Mouse (Mus musculus) forebrain, embryonic 12.5 days (tissue): ENCODE measurements around the gene Lman2. TPM values are rescaled to one million over a fixed set of nuclear protein-coding genes. Genes with fewer than 3 reads are reported as not detected.
A peak's percentile ranks its signal among the peaks of the same experiment; 100 is the strongest.

Source experiments
- ATAC-seq: fragments of 200-750 bp; cut with Nextera tagmentation; 2 replicates; pipeline ENCODE4 v1.8.0; 2017; ENCODE audit warnings: moderate TSS enrichment; ENCODE audit not compliant: low FRiP score
- H3K27ac ChIP-seq: fragments of 300-500 bp; sonication (generic); 2 replicates; pipeline ENCODE4 v1.5.1; 2016; ENCODE audit warnings: mild to moderate bottlenecking
- H3K27me3 ChIP-seq: fragments of 300-500 bp; sonication (generic); 2 replicates; pipeline ENCODE4 v1.6.1; 2016; ENCODE audit warnings: mild to moderate bottlenecking
- H3K36me3 ChIP-seq: fragments of 300-500 bp; sonication (generic); replicated peaks from 2 replicates; pipeline ENCODE4 v1.6.1; 2016; ENCODE audit warnings: mild to moderate bottlenecking
- H3K4me1 ChIP-seq: fragments of 300-500 bp; sonication (generic); 2 replicates; pipeline ENCODE4 v1.6.1; 2016
- H3K4me2 ChIP-seq: fragments of 300-500 bp; sonication (generic); 2 replicates; pipeline ENCODE4 v1.6.1; 2016; ENCODE audit warnings: mild to moderate bottlenecking, moderate library complexity
- H3K4me3 ChIP-seq: fragments of 300-500 bp; sonication (generic); replicated peaks from 2 replicates; pipeline ENCODE4 v1.5.1; 2016; ENCODE audit warnings: mild to moderate bottlenecking
- H3K9ac ChIP-seq: fragments of 300-500 bp; sonication (generic); 2 replicates; pipeline ENCODE4 v1.6.1; 2016; ENCODE audit warnings: mild to moderate bottlenecking
- H3K9me3 ChIP-seq: fragments of 300-500 bp; sonication (generic); 2 replicates; pipeline ENCODE4 v1.6.1; 2016
- WGBS: fragments of 180-500 bp; shearing (Covaris S2); methylation state at CpG from one replicate; pipeline ENCODE4 v1.1.7; 2016; 5-methylcytosine and 5-hydroxymethylcytosine counted together
- polyA plus RNA-seq: library from polyadenylated mRNA; unstranded; fragments of >200 nt; fragmentation: Nextera tagmentation; extraction: Ambion mirVana; gene quantifications from 2 replicates; pipeline ENCODE4 v1.2.1, GENCODE M21; 2016

The Lman2 gene
- polyA plus RNA-seq = 82.7 TPM in 2 replicates

DNA sequence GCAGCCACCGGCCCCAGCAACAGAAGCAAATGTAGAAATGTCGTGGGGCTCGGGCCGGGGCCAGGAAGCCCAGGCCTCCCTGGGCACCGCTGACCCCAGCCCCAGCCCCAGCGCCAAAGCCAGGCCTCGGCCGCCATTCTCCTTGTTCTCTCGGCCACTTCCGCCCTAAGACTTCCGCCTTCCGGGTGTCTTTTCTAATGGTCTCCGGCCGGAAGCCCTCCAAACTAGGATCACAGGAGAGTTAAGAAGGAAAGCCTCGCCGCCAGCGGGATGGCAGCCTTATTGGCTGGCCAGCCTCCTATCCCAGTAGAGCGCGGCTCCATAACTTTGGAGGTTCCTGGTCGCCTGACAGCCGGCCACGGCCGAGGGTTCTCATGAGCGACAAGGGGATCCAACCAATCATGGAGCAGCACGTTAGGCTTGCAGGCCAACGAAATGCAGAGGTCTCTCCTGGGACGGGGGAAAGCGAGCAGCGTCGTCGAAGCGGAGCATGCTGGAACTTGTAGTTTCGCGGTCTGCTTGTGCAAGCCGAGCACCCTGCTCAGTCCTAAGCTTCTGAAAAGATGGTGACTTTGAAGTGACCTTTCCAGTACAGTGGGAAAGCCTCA lies at the start of gene Lman2:
TSS of gene Lman2 (minus strand) at position 331 of the 608 bp plus-strand sequence.
- peaks cover 27% of the 10 kb centered on the region for H3K36me3 ChIP-seq
- peak within 1 kb of the TSS; percentile 95 for H3K27ac ChIP-seq
- H3K4me2 ChIP-seq = peak within 1 kb of the TSS; percentile 86
- H3K9me3 ChIP-seq = no peaks in the 10 kb centered on the region
- 0 out of 2 replicates have a peak, but pooled peaks cover 3% of the 10 kb centered on the region for H3K27me3 ChIP-seq
- ATAC-seq = peak; percentile 98
- WGBS = under 1% methylated on average over 34 of the region's 35 CpGs
- peak within 1 kb of the TSS; percentile 81 for H3K4me3 ChIP-seq
- peaks cover 28% of the 10 kb centered on the region for H3K4me1 ChIP-seq
- H3K9ac ChIP-seq = peak within 1 kb of the TSS; percentile 86

GRCm38 (mm10) chr13:55411826-55412225 lies 49.2 kb upstream of the Lman2 start:
- Histone ChIP-seq H3K9ac (no peak overlapping the region), H3K9me3 (no peaks in the 10 kb centered on the region), H3K4me2 (no peak overlapping the region), H3K4me3 (no peak overlapping the region), H3K27me3 (peaks cover 30% of the 10 kb centered on the region), H3K27ac (no peak overlapping the region), H3K4me1 (peaks cover 7% of the 10 kb centered on the region), H3K36me3 (no peaks in the 10 kb centered on the region)
- ATAC-seq = no peak
- 77% methylated on average over 7 of the region's 7 CpGs for WGBS

DNA sequence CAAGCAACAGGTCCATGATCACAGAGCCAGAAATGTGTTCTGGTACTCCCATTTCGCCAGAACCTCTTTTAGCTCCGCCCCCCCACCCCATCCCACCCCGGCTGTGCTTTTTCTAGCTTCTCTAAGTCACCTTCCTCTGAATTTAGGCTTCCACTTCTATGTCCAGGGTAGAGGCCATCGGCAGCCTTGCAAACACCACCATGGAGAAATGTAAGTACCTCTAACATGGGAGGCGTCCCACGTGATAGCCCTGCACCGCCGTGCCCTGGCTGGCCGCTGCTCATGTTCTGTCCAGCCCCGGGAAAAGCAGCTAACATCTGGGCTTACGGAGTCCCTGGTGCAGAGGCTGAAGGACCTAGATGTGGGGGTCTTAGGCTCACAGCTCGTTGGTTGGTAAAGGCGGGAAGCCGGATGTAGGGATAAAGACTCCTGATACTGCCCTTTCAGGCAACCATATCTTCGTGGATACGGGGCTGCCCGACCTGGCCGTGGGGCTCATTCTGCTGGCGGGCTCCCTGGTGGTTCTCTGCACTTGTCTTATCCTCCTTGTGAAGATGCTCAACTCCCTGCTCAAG lies 46.0 kb upstream of the Lman2 start:
- H3K4me3 ChIP-seq = no peak overlapping the region
- H3K9ac ChIP-seq = no peak overlapping the region
- 90% methylated on average over 19 of the region's 19 CpGs for WGBS
- no peak overlapping the region for H3K27ac ChIP-seq
- H3K4me2 ChIP-seq = no peak overlapping the region
- no peak for ATAC-seq
- no peaks in the 10 kb centered on the region for H3K9me3 ChIP-seq
- H3K36me3 ChIP-seq = no peaks in the 10 kb centered on the region
- peaks cover 19% of the 10 kb centered on the region for H3K4me1 ChIP-seq
- H3K27me3 ChIP-seq = peaks cover 16% of the 10 kb centered on the region

- 83% methylated on average over 4 of the region's 4 CpGs for WGBS
- ATAC-seq = no peak
- H3K27ac ChIP-seq = no peak overlapping the region
- no peaks in the 10 kb centered on the region for H3K9me3 ChIP-seq
- no peak overlapping the region for H3K4me2 ChIP-seq
- peaks cover 25% of the 10 kb centered on the region for H3K4me1 ChIP-seq
- H3K9ac ChIP-seq = no peak overlapping the region
- H3K36me3 ChIP-seq = no peaks in the 10 kb centered on the region
- H3K27me3 ChIP-seq = peaks cover 11% of the 10 kb centered on the region; the same call in 1 of the 2 replicates
- no peak overlapping the region for H3K4me3 ChIP-seq
Measured at GRCm38 (mm10) chr13:55407341-55407740, 44.8 kb upstream of the Lman2 start.

GRCm38 (mm10) chr13:55405783-55406390 lies 43.3 kb upstream of the Lman2 start:
- Histone ChIP-seq H3K4me2 (peak overlapping the region; percentile 17; the same call in 1 of the 2 replicates), H3K4me3 (no peak overlapping the region), H3K9me3 (no peaks in the 10 kb centered on the region), H3K27me3 (peaks cover 17% of the 10 kb centered on the region), H3K27ac (peak overlapping the region; percentile 71), H3K4me1 (peaks cover 25% of the 10 kb centered on the region), H3K36me3 (no peaks in the 10 kb centered on the region), H3K9ac (peak overlapping the region; percentile 40; the same call in 1 of the 2 replicates)
- ATAC-seq = peak; percentile 47
- 60% methylated on average over 13 of the region's 13 CpGs for WGBS

- 14% methylated on average over 11 of the region's 11 CpGs for WGBS
- Histone ChIP-seq H3K27ac (peak overlapping the region; percentile 71), H3K9me3 (no peaks in the 10 kb centered on the region), H3K9ac (peak overlapping the region; percentile 40; the same call in 1 of the 2 replicates), H3K27me3 (peaks cover 20% of the 10 kb centered on the region), H3K36me3 (no peaks in the 10 kb centered on the region), H3K4me3 (no peak overlapping the region), H3K4me2 (peak overlapping the region; percentile 17), H3K4me1 (peaks cover 25% of the 10 kb centered on the region)
- ATAC-seq = peak; percentile 92
Measured at GRCm38 (mm10) chr13:55404853-55405782, 42.5 kb upstream of the Lman2 start.

GRCm38 (mm10) chr13:55403935-55404852 lies 41.6 kb upstream of the Lman2 start:
- no peak for ATAC-seq
- WGBS = 61% methylated on average over 15 of the region's 15 CpGs

DNA sequence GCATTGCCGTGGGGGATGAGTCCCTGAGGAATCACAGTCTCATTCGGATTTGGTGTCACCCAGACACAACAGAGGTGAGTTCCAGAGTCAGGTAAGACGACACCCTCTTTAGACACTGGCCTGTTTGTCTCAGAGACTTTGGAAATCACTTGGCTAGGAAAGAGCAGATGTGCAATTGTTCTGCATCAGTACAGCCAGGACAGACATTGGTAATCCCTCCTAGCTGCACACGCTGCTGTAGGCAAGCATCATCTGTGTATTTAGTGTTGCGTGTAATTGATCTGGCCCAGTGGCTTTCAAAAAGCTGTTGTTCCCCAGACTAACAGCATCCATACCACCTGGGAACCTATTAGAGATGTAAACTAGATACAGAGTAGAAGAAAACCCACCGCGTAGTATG lies 40.7 kb upstream of the Lman2 start:
- no peak for ATAC-seq
- peaks cover 25% of the 10 kb centered on the region for H3K4me1 ChIP-seq
- H3K4me2 ChIP-seq = no peak overlapping the region
- no peak overlapping the region for H3K4me3 ChIP-seq
- peaks cover 30% of the 10 kb centered on the region for H3K27me3 ChIP-seq
- H3K9me3 ChIP-seq = no peaks in the 10 kb centered on the region
- no peak overlapping the region for H3K27ac ChIP-seq
- no peaks in the 10 kb centered on the region for H3K36me3 ChIP-seq
- H3K9ac ChIP-seq = no peak overlapping the region
- WGBS = 71% methylated on average over 7 of the region's 7 CpGs

More at GRCm38 (mm10) chr13:55403935-55404852, 41.6 kb upstream of the Lman2 start:
- Histone ChIP-seq H3K9ac (no peak overlapping the region), H3K27me3 (peaks cover 27% of the 10 kb centered on the region), H3K4me2 (no peak overlapping the region), H3K9me3 (no peaks in the 10 kb centered on the region), H3K4me1 (peaks cover 25% of the 10 kb centered on the region), H3K4me3 (no peak overlapping the region), H3K27ac (peak overlapping the region; percentile 59; the same call in 1 of the 2 replicates), H3K36me3 (no peaks in the 10 kb centered on the region)

GRCm38 (mm10) chr13:55400039-55400346 lies 37.4 kb upstream of the Lman2 start:
- Histone ChIP-seq H3K9ac (no peak overlapping the region), H3K9me3 (no peaks in the 10 kb centered on the region), H3K4me2 (no peak overlapping the region), H3K4me1 (peaks cover 15% of the 10 kb centered on the region), H3K27me3 (peaks cover 30% of the 10 kb centered on the region), H3K4me3 (no peak overlapping the region), H3K27ac (no peak overlapping the region), H3K36me3 (no peaks in the 10 kb centered on the region)
- no peak for ATAC-seq
- WGBS = 88% methylated on average over 1 of the region's 1 CpGs

DNA sequence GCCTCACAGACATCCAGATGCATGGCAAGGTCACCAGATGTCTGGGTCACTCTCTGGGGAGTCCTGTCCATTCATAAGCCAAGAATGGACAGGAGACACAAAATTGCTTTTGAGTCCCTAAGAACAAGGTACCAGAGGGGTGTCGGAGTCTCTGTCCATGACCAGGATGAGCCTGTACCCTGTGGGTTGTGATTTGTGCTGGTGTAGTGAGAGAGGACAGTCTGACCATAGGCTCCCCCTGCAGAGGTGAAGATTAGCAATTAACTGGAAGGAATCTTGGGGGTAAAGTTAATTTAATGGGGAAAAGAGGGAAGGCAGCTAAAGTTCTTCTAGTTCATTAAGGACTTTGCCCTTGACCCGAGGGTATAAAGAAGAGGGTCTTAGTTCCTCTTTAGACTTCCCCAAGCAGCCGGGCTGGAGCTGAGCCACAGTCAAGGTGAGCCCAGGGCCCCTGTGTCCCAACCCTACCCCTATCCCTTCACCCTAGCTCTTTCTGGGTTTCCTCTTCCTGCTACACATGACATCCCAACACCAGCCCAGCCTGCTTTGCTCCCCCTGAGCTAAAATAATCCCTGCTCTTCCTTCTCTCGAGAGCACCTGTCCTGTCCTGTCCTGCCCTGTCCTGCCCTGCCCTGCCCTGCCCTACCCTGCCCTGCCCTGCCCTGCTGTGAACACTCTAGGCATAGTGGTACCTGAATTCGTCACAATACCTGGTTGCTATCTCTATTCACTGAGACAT lies 36.9 kb upstream of the Lman2 start:
- 71% methylated on average over 5 of the region's 5 CpGs for WGBS
- no peak overlapping the region for H3K4me3 ChIP-seq

GRCm38 (mm10) chr13:55398088-55398487 lies 35.5 kb upstream of the Lman2 start, which contains the start of gene Slc34a1:
Gene Slc34a1 (plus strand): TSS chr13:55398187.
- H3K4me3 ChIP-seq = no peak within 1 kb of the TSS
- H3K4me2 ChIP-seq = no peak within 1 kb of the TSS
- no peak for ATAC-seq
- H3K4me1 ChIP-seq = 0 out of 2 replicates have a peak, but pooled peaks cover under 1% of the 10 kb centered on the region
- H3K9ac ChIP-seq = no peak within 1 kb of the TSS
- no peaks in the 10 kb centered on the region for H3K9me3 ChIP-seq
- peaks cover 26% of the 10 kb centered on the region for H3K27me3 ChIP-seq
- H3K36me3 ChIP-seq = no peaks in the 10 kb centered on the region
- H3K27ac ChIP-seq = no peak within 1 kb of the TSS
- 89% methylated on average over 1 of the region's 1 CpGs for WGBS

More for the DNA sequence above, 36.9 kb upstream of the Lman2 start:
- Histone ChIP-seq H3K36me3 (no peaks in the 10 kb centered on the region), H3K27me3 (peaks cover 30% of the 10 kb centered on the region), H3K4me1 (peaks cover 14% of the 10 kb centered on the region), H3K9ac (no peak overlapping the region), H3K4me2 (no peak overlapping the region), H3K9me3 (no peaks in the 10 kb centered on the region), H3K27ac (no peak overlapping the region)
- no peak for ATAC-seq
